Mouse (Mus musculus) brain, embryonic 14.5 days (tissue): ENCODE data around the gene Styxl1. TPM values are rescaled to one million over a fixed set of nuclear protein-coding genes. Genes with fewer than 3 reads are reported as not detected.

Source experiments
- DNase-seq: peaks from one replicate; pipeline ENCODE4 v3.0.0-alpha.2; 2011; ENCODE audit warnings: low read depth
- CTCF ChIP-seq: fragments of 200-500 bp; IDR thresholded peaks from 2 replicates; pipeline ENCODE4 v1.5.1; 2012; ENCODE audit warnings: inconsistent platforms, mild to moderate bottlenecking, moderate library complexity, borderline replicate concordance; ENCODE audit not compliant: insufficient read depth, insufficient read length; ENCODE audit errors: extremely low read depth
- POLR2A ChIP-seq: fragments of 200-500 bp; IDR thresholded peaks from 2 replicates; pipeline ENCODE4 v1.6.1; 2012; ENCODE audit warnings: mild to moderate bottlenecking, inconsistent platforms, borderline replicate concordance; ENCODE audit not compliant: poor library complexity, insufficient read depth, insufficient read length, severe bottlenecking; ENCODE audit errors: extremely low read depth
- polyA plus RNA-seq: library from polyadenylated mRNA; depleted of rRNA; stranded (reverse); fragments of >200 nt; gene quantifications from 2 replicates; pipeline ENCODE4 v1.2.3, GENCODE M21; 2012

The Styxl1 gene
- polyA plus RNA-seq, 1 experiment, result 0.08 TPM

- no peak for DNase-seq
- TF ChIP-seq CTCF, result no peak
- TF ChIP-seq POLR2A, result no peak
Measured at GRCm38 (mm10) chr5:135751595-135751994, 26.6 kb downstream of the Styxl1 start.

GRCm38 (mm10) chr5:135751041-135751440 is 27.1 kb downstream of the Styxl1 start:
- no peak for TF ChIP-seq POLR2A
- no peak for TF ChIP-seq CTCF
- DNase-seq, result no peak

GRCm38 (mm10) chr5:135744742-135745141 is 33.4 kb downstream of the Styxl1 start:
- TF ChIP-seq CTCF, result no peak
- no peak for TF ChIP-seq POLR2A
- DNase-seq, result no peak

- DNase-seq, result peak; percentile 96
- TF ChIP-seq POLR2A (peak; percentile 84), CTCF (no peak)
Measured at GRCm38 (mm10) chr5:135743741-135744609, 34.2 kb downstream of the Styxl1 start, which contains the start of gene Tmem120a. Tmem120a (minus strand) TSS chr5:135744448.

- DNase-seq, result peak; percentile 68
- no peak for TF ChIP-seq POLR2A
- no peak for TF ChIP-seq CTCF
Measured at GRCm38 (mm10) chr5:135742941-135743740, 35.0 kb downstream of the Styxl1 start.

- DNase-seq, result no peak
- TF ChIP-seq POLR2A (no peak), CTCF (no peak)
Measured at GRCm38 (mm10) chr5:135742156-135742555, 36.0 kb downstream of the Styxl1 start.

GRCm38 (mm10) chr5:135738266-135738665 is 39.9 kb downstream of the Styxl1 start:
- no peak for DNase-seq
- TF ChIP-seq CTCF (no peak), POLR2A (no peak)

GRCm38 (mm10) chr5:135737154-135737553 is 41.0 kb downstream of the Styxl1 start:
- TF ChIP-seq POLR2A (no peak), CTCF (peak; percentile 29; the same call in 1 of the 2 replicates)
- DNase-seq, result no peak

- DNase-seq, result no peak
- TF ChIP-seq CTCF, result no peak
- no peak for TF ChIP-seq POLR2A
Measured at GRCm38 (mm10) chr5:135736544-135736943, 41.6 kb downstream of the Styxl1 start.

GRCm38 (mm10) chr5:135735741-135736140 is 42.4 kb downstream of the Styxl1 start:
- TF ChIP-seq CTCF (no peak), POLR2A (no peak)
- DNase-seq, result no peak

- no peak for DNase-seq
- TF ChIP-seq CTCF (no peak), POLR2A (no peak)
Measured at GRCm38 (mm10) chr5:135734057-135734680, 44.0 kb downstream of the Styxl1 start.

GRCm38 (mm10) chr5:135733071-135733470 is 45.1 kb downstream of the Styxl1 start:
- TF ChIP-seq POLR2A (no peak), CTCF (no peak)
- no peak for DNase-seq

- TF ChIP-seq POLR2A, result no peak
- TF ChIP-seq CTCF, result no peak
- no peak for DNase-seq
Measured at GRCm38 (mm10) chr5:135731322-135731721, 46.9 kb downstream of the Styxl1 start.
